Comparison of ENCODE assay signal across 8 mouse cellular contexts in the genomic region with DNA sequence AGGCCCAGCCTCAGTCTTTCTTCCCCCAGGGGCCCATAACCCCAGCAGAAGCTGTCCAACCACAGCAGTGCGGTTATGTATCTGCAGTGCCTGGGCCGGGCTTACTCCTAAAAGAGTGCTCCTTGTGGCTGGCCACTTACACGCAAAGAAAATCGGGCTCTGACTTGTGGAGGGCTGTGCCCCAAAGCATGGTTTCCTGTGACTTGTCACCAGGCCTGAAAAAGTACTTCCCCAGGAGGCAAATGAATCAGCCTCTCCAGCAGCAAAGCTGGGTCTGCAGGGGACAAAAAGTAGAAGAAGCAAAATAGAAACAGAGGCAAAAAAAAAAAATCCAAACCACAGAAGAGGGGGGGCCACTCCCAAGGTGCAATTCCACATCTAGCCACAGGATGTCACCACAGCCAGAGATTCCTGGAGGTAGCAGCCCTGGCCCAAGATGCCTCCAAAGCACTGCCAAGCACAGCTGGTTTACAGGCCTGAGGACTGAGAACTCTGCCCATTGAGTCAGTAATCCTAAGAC. TPM values are rescaled to one million over a fixed set of nuclear protein-coding genes. Genes with fewer than 3 reads are reported as not detected.
DNase-seq lines count a peak whose midpoint lies in the region; ATAC-seq lines count a peak whose summit lies in the region.

No protein-coding gene starts in this region.

- ATAC-seq in hematopoietic stem cell, adult 5-6 weeks (replicated peaks in 1 of 2; ENCODE audit: insufficient read depth in 1 of 2, low FRiP score in 2 of 2, low TSS enrichment in 1 of 2, low read depth in 1 of 2, poor library complexity in 2 of 2, severe bottlenecking in 2 of 2), result peak; percentile 81 to 84

- peak; percentile 37 for DNase-seq in MEL-GATA-1-ER (ENCODE audit: extremely low read depth, low read depth)
- peak; percentile 11 for DNase-seq in c-Kit-negative CD71-positive TER-119-positive erythroid progenitor cells, embryonic 14.5 days (ENCODE audit: low read depth, low spot score)
- DNase-seq in fibroblast of lung, adult 2 months (ENCODE audit: low read depth), result peak; percentile 73
- DNase-seq in layer of hippocampus, postnatal 10 days (ENCODE audit: low spot score in 2 of 2), result peak; percentile 86 to 87
- peak; percentile 82 for DNase-seq in lung, postnatal 25 days (ENCODE audit: low spot score)
- peak; percentile 79 for DNase-seq in retina, postnatal 1 day
- peak; percentile 68 to 85 for DNase-seq in urinary bladder, postnatal 4 days (ENCODE audit: low spot score in 2 of 2)

RNA-seq across cellular contexts. Expression of gene Kif23, which starts 18.9 kb away (rescaled TPM):
- 142 and 175 TPM in 2 replicates for total RNA-seq in hematopoietic stem cell, adult 5-6 weeks (2017)
- 10 to 100 TPM in 1 of 2 experiments, 1 to 10 TPM in 1; 7.4 to 11.1 TPM for total RNA-seq in layer of hippocampus, postnatal 10 days (2021)

RNA-seq across cellular contexts. Expression of gene Rplp1, which starts 51.1 kb away (rescaled TPM):
- total RNA-seq in hematopoietic stem cell, adult 5-6 weeks (2017), result 4,785 and 5,477 TPM in 2 replicates
- 1,000 to 10,000 TPM; 1,537 to 1,633 TPM for total RNA-seq in layer of hippocampus, postnatal 10 days (2021)

Comparison
In these comparisons a context has a peak if more than half of its experiments do, and no peak if none do; other contexts are left out.
1. Peak in every context shown above with its lines: DNase-seq and ATAC-seq.
2. DNase-seq: peak in every context shown above with its lines; median percentile 86 in layer of hippocampus, postnatal 10 days; 82 in lung, postnatal 25 days; 79 in retina, postnatal 1 day; 76 in urinary bladder, postnatal 4 days; 73 in fibroblast of lung, adult 2 months; 37 in MEL-GATA-1-ER; 11 in c-Kit-negative CD71-positive TER-119-positive erythroid progenitor cells, embryonic 14.5 days.
3. RNA of gene Kif23, which starts 18.9 kb away (total RNA-seq): 142 to 175 TPM in hematopoietic stem cell, adult 5-6 weeks; 7.4 to 11.1 TPM in layer of hippocampus, postnatal 10 days; every median in the first group is over 10 times any median in the second.